Mouse (Mus musculus): ENCODE measurements around the gene Hk2. TPM values are rescaled to one million over a fixed set of nuclear protein-coding genes. Genes with fewer than 3 reads are reported as not detected.
"Not testable (repeated sequence)": the region's sequence is repeated elsewhere in the genome, so short reads cannot be mapped to it uniquely, and the experiment has no call there.

Hk2 gene
- polyA plus RNA-seq, 1 experiment, result 83.0 TPM

GRCm38 (mm10) chr6:82694668-82695067, 79.6 kb downstream of the Hk2 start:
- Histone ChIP-seq H3K4me1 (ENCODE audit: control insufficient read depth, insufficient read depth, low read length) (no peaks in the 10 kb centered on the region), H3K36me3 (ENCODE audit: control insufficient read depth, insufficient read depth, low read length, poor library complexity, severe bottlenecking) (no peaks in the 10 kb centered on the region), H3K9me3 (replicated peaks; ENCODE audit: control insufficient read depth, insufficient read depth, low read length, poor library complexity, severe bottlenecking) (no peaks in the 10 kb centered on the region), H3K9ac (ENCODE audit: low read depth, poor library complexity, severe bottlenecking) (no peak overlapping the region), H3K4me3 (ENCODE audit: low read depth, low read length) (no peak overlapping the region), H3K27me3 (ENCODE audit: control insufficient read depth, insufficient read depth, low read length, poor library complexity, severe bottlenecking) (no peaks in the 10 kb centered on the region), H3K27ac (ENCODE audit: insufficient read depth, low read length) (no peak overlapping the region)
- TF ChIP-seq POLR2A (IDR thresholded peaks at IDR 0.05; ENCODE audit: insufficient read depth, low read length) (no peak), CTCF (IDR thresholded peaks at IDR 0.05; ENCODE audit: low read depth, low read length) (no peak), EP300 (IDR thresholded peaks at IDR 0.05; ENCODE audit: insufficient read depth, low read depth, low read length) (no peak)

GRCm38 (mm10) chr6:82689474-82689873, 84.8 kb downstream of the Hk2 start:
- Histone ChIP-seq H3K4me3 (ENCODE audit: low read depth, low read length) (no peak overlapping the region), H3K9ac (ENCODE audit: low read depth, poor library complexity, severe bottlenecking) (no peak overlapping the region; the same call in 1 of the 2 replicates), H3K36me3 (ENCODE audit: control insufficient read depth, insufficient read depth, low read length, poor library complexity, severe bottlenecking) (no peaks in the 10 kb centered on the region; the same call in 1 of the 2 replicates), H3K4me1 (ENCODE audit: control insufficient read depth, insufficient read depth, low read length) (no peaks in the 10 kb centered on the region), H3K27me3 (ENCODE audit: control insufficient read depth, insufficient read depth, low read length, poor library complexity, severe bottlenecking) (no peaks in the 10 kb centered on the region), H3K27ac (ENCODE audit: insufficient read depth, low read length) (peak overlapping the region; percentile 99), H3K9me3 (replicated peaks; ENCODE audit: control insufficient read depth, insufficient read depth, low read length, poor library complexity, severe bottlenecking) (no peaks in the 10 kb centered on the region)
- TF ChIP-seq EP300 (IDR thresholded peaks at IDR 0.05; ENCODE audit: insufficient read depth, low read depth, low read length), result no peak
- TF ChIP-seq POLR2A (IDR thresholded peaks at IDR 0.05; ENCODE audit: insufficient read depth, low read length), result no peak
- TF ChIP-seq CTCF (IDR thresholded peaks at IDR 0.05; ENCODE audit: low read depth, low read length), result no peak

GRCm38 (mm10) chr6:82688586-82688985, 85.7 kb downstream of the Hk2 start:
- H3K27me3 ChIP-seq (ENCODE audit: control insufficient read depth, insufficient read depth, low read length, poor library complexity, severe bottlenecking); H3K9ac ChIP-seq (ENCODE audit: low read depth, poor library complexity, severe bottlenecking); H3K36me3 ChIP-seq (ENCODE audit: control insufficient read depth, insufficient read depth, low read length, poor library complexity, severe bottlenecking); H3K4me1 ChIP-seq (ENCODE audit: control insufficient read depth, insufficient read depth, low read length); H3K9me3 ChIP-seq (replicated peaks; ENCODE audit: control insufficient read depth, insufficient read depth, low read length, poor library complexity, severe bottlenecking): not testable (repeated sequence)
- Histone ChIP-seq H3K27ac (ENCODE audit: insufficient read depth, low read length) (peak overlapping the region; percentile 99), H3K4me3 (ENCODE audit: low read depth, low read length) (peak overlapping the region; percentile 15; the same call in 1 of the 2 replicates)

GRCm38 (mm10) chr6:82684136-82684535, 90.1 kb downstream of the Hk2 start:
- no peak overlapping the region for H3K4me3 ChIP-seq (ENCODE audit: low read depth, low read length)
- no peak overlapping the region for H3K27ac ChIP-seq (ENCODE audit: insufficient read depth, low read length)
- H3K9me3 ChIP-seq (replicated peaks; ENCODE audit: control insufficient read depth, insufficient read depth, low read length, poor library complexity, severe bottlenecking), result no peaks in the 10 kb centered on the region
- TF ChIP-seq POLR2A (IDR thresholded peaks at IDR 0.05; ENCODE audit: insufficient read depth, low read length) (no peak), CTCF (IDR thresholded peaks at IDR 0.05; ENCODE audit: low read depth, low read length) (no peak), EP300 (IDR thresholded peaks at IDR 0.05; ENCODE audit: insufficient read depth, low read depth, low read length) (no peak)
- no peaks in the 10 kb centered on the region for H3K27me3 ChIP-seq (ENCODE audit: control insufficient read depth, insufficient read depth, low read length, poor library complexity, severe bottlenecking)
- no peaks in the 10 kb centered on the region; the same call in 1 of the 2 replicates for H3K36me3 ChIP-seq (ENCODE audit: control insufficient read depth, insufficient read depth, low read length, poor library complexity, severe bottlenecking)
- no peaks in the 10 kb centered on the region for H3K4me1 ChIP-seq (ENCODE audit: control insufficient read depth, insufficient read depth, low read length)
- H3K9ac ChIP-seq (ENCODE audit: low read depth, poor library complexity, severe bottlenecking), result no peak overlapping the region

- not testable (repeated sequence) for H3K27me3 ChIP-seq (ENCODE audit: control insufficient read depth, insufficient read depth, low read length, poor library complexity, severe bottlenecking); H3K4me1 ChIP-seq (ENCODE audit: control insufficient read depth, insufficient read depth, low read length); H3K27ac ChIP-seq (ENCODE audit: insufficient read depth, low read length); H3K9me3 ChIP-seq (replicated peaks; ENCODE audit: control insufficient read depth, insufficient read depth, low read length, poor library complexity, severe bottlenecking); H3K4me3 ChIP-seq (ENCODE audit: low read depth, low read length); H3K36me3 ChIP-seq (ENCODE audit: control insufficient read depth, insufficient read depth, low read length, poor library complexity, severe bottlenecking); H3K9ac ChIP-seq (ENCODE audit: low read depth, poor library complexity, severe bottlenecking)
These were observed 95.0 kb downstream of the Hk2 start for GRCm38 (mm10) chr6:82679286-82679685.

GRCm38 (mm10) chr6:82677629-82678028, 96.6 kb downstream of the Hk2 start:
- H3K27ac ChIP-seq (ENCODE audit: insufficient read depth, low read length); H3K9me3 ChIP-seq (replicated peaks; ENCODE audit: control insufficient read depth, insufficient read depth, low read length, poor library complexity, severe bottlenecking); H3K36me3 ChIP-seq (ENCODE audit: control insufficient read depth, insufficient read depth, low read length, poor library complexity, severe bottlenecking); H3K4me1 ChIP-seq (ENCODE audit: control insufficient read depth, insufficient read depth, low read length); H3K9ac ChIP-seq (ENCODE audit: low read depth, poor library complexity, severe bottlenecking); H3K4me3 ChIP-seq (ENCODE audit: low read depth, low read length); H3K27me3 ChIP-seq (ENCODE audit: control insufficient read depth, insufficient read depth, low read length, poor library complexity, severe bottlenecking): not testable (repeated sequence)

Other genes with a start within 250 kb of the Hk2 start
- gene Pole4, start 69.1 kb downstream of the Hk2 start, polyA plus RNA-seq (2011; ENCODE audit: insufficient read depth, insufficient read length, low read depth, missing spikeins), result 54.0 and 61.1 TPM in 2 replicates
- gene Sema4f, start 165.3 kb upstream of the Hk2 start, polyA plus RNA-seq (2011; ENCODE audit: insufficient read depth, insufficient read length, low read depth, missing spikeins), result 1.2 and 1.9 TPM in 2 replicates
- gene M1ap, start 172.4 kb upstream of the Hk2 start, polyA plus RNA-seq (2011; ENCODE audit: insufficient read depth, insufficient read length, low read depth, missing spikeins), result 2.2 and 2.3 TPM in 2 replicates

Measured in ES-Bruce4 (cell line).